Mouse (Mus musculus) spleen, postnatal 4 days (tissue): ENCODE results near the gene Rora.
A peak's percentile ranks its signal among the peaks of the same experiment; 100 is the strongest.

Source experiments
- DNase-seq, 2 experiments: peaks; one replicate each; pipeline ENCODE4 v3.0.0; 2022; ENCODE audit warnings: low spot score in 2 of 2

Gene Rora

GRCm38 (mm10) chr9:69226424-69226823, 572.8 kb downstream of the Rora start:
- no peak for DNase-seq

- DNase-seq, result no peak
Measured at GRCm38 (mm10) chr9:69227806-69228205, 574.2 kb downstream of the Rora start.

DNA sequence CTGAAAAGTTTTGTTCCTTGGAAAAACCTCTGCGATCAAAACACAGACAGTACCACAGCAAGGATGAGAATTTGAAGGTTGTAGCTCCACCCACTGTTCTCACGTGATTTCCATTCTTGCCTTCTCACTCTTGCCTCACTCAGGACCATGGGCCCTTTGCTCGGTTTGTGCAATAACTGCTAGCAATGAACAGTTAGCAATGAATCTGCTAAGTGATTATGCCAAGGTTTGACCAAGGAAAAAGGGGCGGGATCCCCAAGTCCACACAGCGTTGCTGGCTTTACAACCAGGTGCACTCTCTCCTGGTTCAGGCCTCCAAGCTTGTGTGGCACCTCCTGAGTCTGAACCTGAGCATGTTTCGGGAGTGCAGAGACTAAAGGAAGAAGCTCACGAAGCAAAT, 576.3 kb downstream of the Rora start:
- DNase-seq, result no peak

GRCm38 (mm10) chr9:69234526-69234925, 580.9 kb downstream of the Rora start:
- DNase-seq, result no peak

DNA sequence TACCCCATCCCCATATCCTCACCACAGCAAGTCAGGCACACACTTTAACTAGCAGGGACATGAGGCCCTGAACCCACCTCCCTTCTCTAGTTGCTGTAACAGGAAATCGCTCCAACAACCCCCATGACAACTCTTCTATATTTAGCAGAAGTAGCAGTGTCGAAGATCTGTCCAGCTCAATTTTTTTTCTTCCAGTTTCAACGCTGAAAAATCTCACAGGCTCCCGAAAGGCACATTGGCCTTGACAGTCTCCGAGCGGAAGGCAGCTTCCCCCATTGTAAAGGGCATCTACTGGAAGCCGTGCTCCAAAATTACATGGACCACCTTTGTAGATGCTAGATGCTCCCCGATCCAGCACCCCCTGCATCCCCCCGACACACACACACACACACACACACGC, 583.7 kb downstream of the Rora start:
- no peak for DNase-seq

- DNase-seq, result no peak
Measured at GRCm38 (mm10) chr9:69242538-69242937, 589.0 kb downstream of the Rora start.

DNA sequence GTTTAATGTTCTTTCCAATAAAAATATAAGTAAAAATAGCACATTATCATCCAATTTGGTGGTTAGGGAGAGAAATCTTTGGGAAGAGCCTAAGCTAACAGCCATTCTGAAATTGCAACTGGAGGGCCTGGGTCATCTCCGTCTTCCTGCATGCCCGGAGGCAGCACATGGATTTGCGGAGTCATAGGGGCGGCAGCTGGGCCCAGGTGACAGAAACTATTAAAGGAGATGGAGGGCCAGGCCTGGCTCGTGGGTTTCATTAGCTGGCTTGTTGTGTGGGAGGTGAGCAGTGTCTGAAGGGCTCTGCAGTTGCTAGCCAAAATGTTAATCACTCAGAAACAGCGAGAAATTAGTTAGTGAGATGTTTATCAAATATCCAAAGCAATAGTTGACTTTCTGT, 590.0 kb downstream of the Rora start:
- no peak for DNase-seq

GRCm38 (mm10) chr9:69246225-69246624, 592.6 kb downstream of the Rora start:
- DNase-seq, result no peak

DNA sequence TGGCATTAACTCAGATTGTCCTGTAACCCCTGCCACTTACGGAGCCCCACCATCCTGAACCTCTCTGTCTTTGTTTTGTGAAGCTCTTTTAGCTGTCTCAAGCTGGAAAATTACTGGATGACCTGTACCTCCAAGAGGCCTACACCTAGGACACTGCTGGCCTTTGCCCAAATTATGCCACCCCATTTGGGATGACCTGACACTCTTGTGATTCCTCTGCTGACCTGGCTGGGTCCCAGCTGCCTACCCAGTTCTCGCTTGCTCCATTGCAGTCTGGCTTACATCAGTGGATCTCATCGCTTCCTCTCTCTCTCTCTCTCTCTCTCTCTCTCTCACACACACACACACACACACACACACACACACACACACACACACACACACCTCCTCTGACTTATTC, 596.0 kb downstream of the Rora start:
- DNase-seq, result no peak

DNA sequence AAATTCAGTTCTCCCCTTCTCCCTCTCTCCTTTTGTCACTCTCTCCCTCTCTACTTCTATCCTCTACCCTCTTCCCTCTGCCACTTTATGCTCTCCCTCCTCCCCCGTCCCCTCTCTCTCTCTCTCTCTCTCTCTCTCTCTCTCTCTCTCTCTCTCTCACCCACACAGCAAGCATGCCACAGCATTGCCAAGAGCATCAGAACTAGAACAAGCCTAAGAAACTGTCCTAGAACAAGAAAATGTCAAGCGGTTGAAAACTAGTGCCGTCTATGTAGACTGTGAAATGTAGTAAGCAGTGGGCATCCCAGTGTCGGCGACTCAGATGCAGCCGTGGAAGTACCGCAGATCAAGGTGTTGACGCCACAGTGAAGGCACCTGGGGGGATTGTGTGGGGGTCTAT, 596.7 kb downstream of the Rora start:
- no peak for DNase-seq

- DNase-seq, result no peak
Measured at GRCm38 (mm10) chr9:69258506-69258905, 604.9 kb downstream of the Rora start.

DNA sequence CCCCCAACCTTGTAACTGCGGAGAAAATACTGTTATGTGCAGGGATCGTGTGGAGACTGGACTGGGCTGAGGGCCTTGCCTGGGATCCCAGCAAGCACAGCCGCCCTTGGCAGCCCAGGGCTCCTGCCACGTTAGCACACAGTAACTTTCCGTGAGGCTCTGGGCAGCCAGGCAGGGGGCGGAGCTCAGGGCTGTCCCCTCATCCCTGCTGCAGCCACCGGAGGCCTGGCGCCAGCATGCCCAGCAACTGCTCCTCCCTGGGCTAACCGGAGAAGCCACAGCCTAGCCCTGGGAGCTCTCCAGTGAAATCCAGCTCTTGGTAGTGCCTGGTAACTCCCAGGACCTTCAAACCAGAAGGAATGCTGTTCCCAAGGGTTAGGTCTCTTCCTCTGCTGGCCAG, 605.8 kb downstream of the Rora start:
- DNase-seq, result no peak

GRCm38 (mm10) chr9:69265151-69265550, 611.6 kb downstream of the Rora start:
- DNase-seq, result no peak

GRCm38 (mm10) chr9:69270374-69270773, 616.8 kb downstream of the Rora start:
- no peak for DNase-seq

- DNase-seq, result no peak
Measured at GRCm38 (mm10) chr9:69270931-69271330, 617.3 kb downstream of the Rora start.

GRCm38 (mm10) chr9:69272884-69273283, 619.3 kb downstream of the Rora start:
- no peak for DNase-seq

- DNase-seq, result no peak
Measured at GRCm38 (mm10) chr9:69274766-69275485, 621.3 kb downstream of the Rora start.

DNA sequence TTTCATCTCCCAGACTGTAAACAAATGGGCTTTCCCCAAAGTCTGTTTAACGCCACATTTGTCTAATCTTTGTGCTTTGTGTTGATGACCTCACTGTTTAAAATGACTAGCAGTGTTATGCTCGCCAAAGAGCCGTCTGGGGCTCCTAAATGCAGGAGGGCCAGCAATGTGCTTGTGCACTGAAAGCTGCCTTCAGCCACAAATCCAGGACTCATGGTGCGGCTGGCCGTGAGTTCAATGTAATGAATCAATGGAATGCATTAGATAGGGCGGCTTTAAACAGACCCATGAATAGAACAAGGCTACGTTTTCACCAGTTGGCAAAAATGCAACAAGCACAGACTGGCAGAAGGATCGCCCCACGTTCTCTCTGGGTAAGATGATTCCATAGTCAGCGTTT, 623.7 kb downstream of the Rora start:
- no peak for DNase-seq

GRCm38 (mm10) chr9:69285011-69285410, 631.4 kb downstream of the Rora start:
- DNase-seq, result no peak

GRCm38 (mm10) chr9:69288113-69288512, 634.5 kb downstream of the Rora start:
- no peak for DNase-seq

GRCm38 (mm10) chr9:69288586-69288985, 635.0 kb downstream of the Rora start:
- no peak for DNase-seq

DNA sequence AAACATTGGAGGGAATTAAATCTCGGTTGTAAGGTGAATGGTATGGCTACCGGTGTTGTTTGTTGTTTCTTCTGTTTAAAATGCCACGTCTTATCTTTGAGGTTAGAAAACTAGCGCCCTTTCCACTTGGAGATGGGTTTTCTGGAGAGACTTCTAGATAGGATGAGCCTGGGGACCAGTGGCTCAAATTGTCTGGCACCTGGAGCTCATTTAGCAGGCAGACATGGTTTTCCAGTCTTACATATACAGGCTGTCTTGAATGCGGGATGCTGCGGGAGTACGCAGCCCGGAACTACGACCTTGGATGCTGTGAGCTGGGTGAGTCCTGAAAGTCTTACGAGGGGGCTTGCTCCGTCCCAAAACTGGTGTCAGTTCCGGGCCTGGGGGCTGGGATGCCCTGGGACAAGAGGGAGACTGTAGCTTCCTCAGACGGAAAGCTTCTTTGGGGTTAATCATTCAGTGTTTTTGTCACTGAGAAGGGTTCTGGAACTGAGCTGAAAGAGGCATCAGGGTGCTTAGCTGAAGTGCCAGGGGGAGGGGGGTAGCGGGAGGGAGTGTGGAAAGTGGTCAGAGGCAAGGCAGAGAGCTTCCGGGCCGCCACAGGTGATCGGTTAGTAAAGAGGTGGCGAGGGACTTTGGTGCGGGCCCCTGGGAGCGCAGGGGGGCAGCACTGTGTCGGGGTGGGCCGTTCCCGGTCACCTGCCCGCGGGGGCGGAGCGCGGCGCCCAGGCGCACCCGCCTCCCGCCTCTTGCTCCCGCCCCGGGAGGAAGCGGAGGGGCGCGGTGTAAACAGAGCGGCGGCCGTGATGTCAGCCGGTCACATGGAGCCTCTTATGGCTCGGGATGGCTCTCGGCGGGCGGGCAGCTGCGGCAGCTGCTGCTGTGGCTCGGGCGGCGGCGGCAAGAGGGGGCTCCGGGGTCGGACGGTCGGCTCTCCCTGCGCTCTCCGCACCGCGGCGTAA, 635.8 kb downstream of the Rora start:
- DNase-seq, result peak; percentile 47 to 76
